Mouse (Mus musculus): ENCODE data around the gene Tulp4. TPM values are rescaled to one million over a fixed set of nuclear protein-coding genes. Genes with fewer than 3 reads are reported as not detected.
A peak's percentile ranks its signal among the peaks of the same experiment; 100 is the strongest.

Gene Tulp4
- polyA plus RNA-seq, 1 experiment from 2014 or later, result 14.2 TPM

GRCm38 (mm10) chr17:6172926-6173690, 66.9 kb downstream of the Tulp4 start:
- Histone ChIP-seq H3K4me2 (ENCODE audit: low read depth, low read length) (no peak overlapping the region), H3K9me3 (ENCODE audit: low read length) (0 out of 2 replicates have a peak, but pooled peaks cover 3% of the 10 kb centered on the region), H3K4me3 (ENCODE audit: low read depth, low read length) (no peak overlapping the region), H3K4me1 (ENCODE audit: insufficient read depth) (no peaks in the 10 kb centered on the region), H3K27ac (ENCODE audit: low read depth) (no peak overlapping the region), H3K36me3 (replicated peaks; ENCODE audit: insufficient read depth, low read length) (no peaks in the 10 kb centered on the region; the same call in 1 of the 2 replicates), H3K27me3 (ENCODE audit: insufficient read depth, low read length) (no peaks in the 10 kb centered on the region), H3K9ac (replicated peaks) (no peak overlapping the region)
- DNase-seq (peak; percentile 17), ATAC-seq (peak; percentile 43; the same call in 1 of the 2 replicates)
- TF ChIP-seq CTCF (IDR thresholded peaks at IDR 0.05; ENCODE audit: low read depth) (no peak), EP300 (IDR thresholded peaks at IDR 0.05; ENCODE audit: low read depth) (no peak)
- 36% methylated on average over 5 of the region's 5 CpGs for WGBS (ENCODE audit: insufficient replicate concordance)

- no peak for DNase-seq
- Histone ChIP-seq H3K9ac (replicated peaks) (no peak overlapping the region), H3K4me2 (ENCODE audit: low read depth, low read length) (no peak overlapping the region), H3K4me1 (ENCODE audit: insufficient read depth) (no peaks in the 10 kb centered on the region), H3K27me3 (ENCODE audit: insufficient read depth, low read length) (no peaks in the 10 kb centered on the region), H3K4me3 (ENCODE audit: low read depth, low read length) (no peak overlapping the region), H3K27ac (ENCODE audit: low read depth) (no peak overlapping the region), H3K9me3 (ENCODE audit: low read length) (0 out of 2 replicates have a peak, but pooled peaks cover 3% of the 10 kb centered on the region), H3K36me3 (replicated peaks; ENCODE audit: insufficient read depth, low read length) (no peaks in the 10 kb centered on the region; the same call in 1 of the 2 replicates)
- no peak for ATAC-seq
- WGBS (ENCODE audit: insufficient replicate concordance), result 70% methylated on average over 1 of the region's 1 CpGs
- TF ChIP-seq EP300 (IDR thresholded peaks at IDR 0.05; ENCODE audit: low read depth) (no peak), CTCF (IDR thresholded peaks at IDR 0.05; ENCODE audit: low read depth) (no peak)
These were observed 68.3 kb downstream of the Tulp4 start for GRCm38 (mm10) chr17:6174574-6174973.

GRCm38 (mm10) chr17:6178564-6179267, 72.5 kb downstream of the Tulp4 start:
- no peaks in the 10 kb centered on the region; the same call in 1 of the 2 replicates for H3K36me3 ChIP-seq (replicated peaks; ENCODE audit: insufficient read depth, low read length)
- no peak for TF ChIP-seq EP300 (IDR thresholded peaks at IDR 0.05; ENCODE audit: low read depth)
- no peak for TF ChIP-seq CTCF (IDR thresholded peaks at IDR 0.05; ENCODE audit: low read depth)
- H3K27ac ChIP-seq (ENCODE audit: low read depth), result no peak overlapping the region
- no peak for DNase-seq
- ATAC-seq, result no peak
- no peak overlapping the region for H3K4me3 ChIP-seq (ENCODE audit: low read depth, low read length)
- H3K9ac ChIP-seq (replicated peaks), result no peak overlapping the region
- no peak overlapping the region for H3K4me2 ChIP-seq (ENCODE audit: low read depth, low read length)
- 0 out of 2 replicates have a peak, but pooled peaks cover 3% of the 10 kb centered on the region for H3K9me3 ChIP-seq (ENCODE audit: low read length)
- WGBS (ENCODE audit: insufficient replicate concordance), result 74% methylated on average over 6 of the region's 6 CpGs
- H3K4me1 ChIP-seq (ENCODE audit: insufficient read depth), result no peaks in the 10 kb centered on the region
- no peaks in the 10 kb centered on the region for H3K27me3 ChIP-seq (ENCODE audit: insufficient read depth, low read length)

GRCm38 (mm10) chr17:6179389-6179788, 73.2 kb downstream of the Tulp4 start:
- Histone ChIP-seq H3K36me3 (replicated peaks; ENCODE audit: insufficient read depth, low read length) (no peaks in the 10 kb centered on the region; the same call in 1 of the 2 replicates), H3K9me3 (ENCODE audit: low read length) (0 out of 2 replicates have a peak, but pooled peaks cover 3% of the 10 kb centered on the region), H3K9ac (replicated peaks) (no peak overlapping the region), H3K4me3 (ENCODE audit: low read depth, low read length) (no peak overlapping the region), H3K4me2 (ENCODE audit: low read depth, low read length) (no peak overlapping the region), H3K27me3 (ENCODE audit: insufficient read depth, low read length) (no peaks in the 10 kb centered on the region), H3K4me1 (ENCODE audit: insufficient read depth) (no peaks in the 10 kb centered on the region), H3K27ac (ENCODE audit: low read depth) (no peak overlapping the region)
- TF ChIP-seq EP300 (IDR thresholded peaks at IDR 0.05; ENCODE audit: low read depth), result no peak
- no peak for TF ChIP-seq CTCF (IDR thresholded peaks at IDR 0.05; ENCODE audit: low read depth)
- ATAC-seq (no peak), DNase-seq (no peak)
- WGBS (ENCODE audit: insufficient replicate concordance), result 69% methylated on average over 4 of the region's 4 CpGs

GRCm38 (mm10) chr17:6180421-6180820, 74.2 kb downstream of the Tulp4 start:
- no peaks in the 10 kb centered on the region for H3K4me1 ChIP-seq (ENCODE audit: insufficient read depth)
- DNase-seq (no peak), ATAC-seq (no peak)
- H3K4me3 ChIP-seq (ENCODE audit: low read depth, low read length), result no peak overlapping the region
- H3K27me3 ChIP-seq (ENCODE audit: insufficient read depth, low read length), result no peaks in the 10 kb centered on the region
- H3K27ac ChIP-seq (ENCODE audit: low read depth), result no peak overlapping the region
- H3K36me3 ChIP-seq (replicated peaks; ENCODE audit: insufficient read depth, low read length), result no peaks in the 10 kb centered on the region; the same call in 1 of the 2 replicates
- no peak overlapping the region for H3K9ac ChIP-seq (replicated peaks)
- 0 out of 2 replicates have a peak, but pooled peaks cover 3% of the 10 kb centered on the region for H3K9me3 ChIP-seq (ENCODE audit: low read length)
- H3K4me2 ChIP-seq (ENCODE audit: low read depth, low read length), result no peak overlapping the region
- 71% methylated on average over 3 of the region's 3 CpGs for WGBS (ENCODE audit: insufficient replicate concordance)
- TF ChIP-seq CTCF (IDR thresholded peaks at IDR 0.05; ENCODE audit: low read depth) (no peak), EP300 (IDR thresholded peaks at IDR 0.05; ENCODE audit: low read depth) (no peak)

- Histone ChIP-seq H3K9ac (replicated peaks) (no peak overlapping the region), H3K27me3 (ENCODE audit: insufficient read depth, low read length) (no peaks in the 10 kb centered on the region), H3K4me1 (ENCODE audit: insufficient read depth) (no peaks in the 10 kb centered on the region), H3K27ac (ENCODE audit: low read depth) (no peak overlapping the region), H3K4me2 (ENCODE audit: low read depth, low read length) (no peak overlapping the region), H3K4me3 (ENCODE audit: low read depth, low read length) (no peak overlapping the region), H3K36me3 (replicated peaks; ENCODE audit: insufficient read depth, low read length) (0 out of 2 replicates have a peak, but pooled peaks cover 2% of the 10 kb centered on the region), H3K9me3 (ENCODE audit: low read length) (no peaks in the 10 kb centered on the region)
- ATAC-seq, result no peak
- WGBS (ENCODE audit: insufficient replicate concordance), result 72% methylated on average over 4 of the region's 4 CpGs
- no peak for DNase-seq
- no peak for TF ChIP-seq CTCF (IDR thresholded peaks at IDR 0.05; ENCODE audit: low read depth)
- TF ChIP-seq EP300 (IDR thresholded peaks at IDR 0.05; ENCODE audit: low read depth), result no peak
These were observed 76.5 kb downstream of the Tulp4 start for GRCm38 (mm10) chr17:6182715-6183114.

Data from liver, postnatal 0 days (tissue).